Mouse (Mus musculus): Measurements from ENCODE around the gene Gm17018. TPM values are rescaled to one million over a fixed set of nuclear protein-coding genes. Genes with fewer than 3 reads are reported as not detected.

The Gm17018 gene
- polyA plus RNA-seq, 1 experiment from 2014 or later = 63.4 TPM

- DNase-seq (ENCODE audit: low spot score) (no peak), ATAC-seq (ENCODE audit: low FRiP score) (no peak)
- Histone ChIP-seq H3K4me2 (replicated peaks; ENCODE audit: low read depth, low read length) (no peak overlapping the region), H3K9ac (ENCODE audit: low read depth, low read length) (no peak overlapping the region), H3K27me3 (ENCODE audit: control insufficient read depth, insufficient read depth, low read length) (no peaks in the 10 kb centered on the region), H3K4me3 (ENCODE audit: low read depth, low read length) (no peak overlapping the region), H3K4me1 (replicated peaks; ENCODE audit: control insufficient read depth, insufficient read depth, low read length) (no peaks in the 10 kb centered on the region), H3K36me3 (ENCODE audit: control insufficient read depth, insufficient read depth, low read length) (no peaks in the 10 kb centered on the region), H3K9me3 (ENCODE audit: control insufficient read depth, low read length) (no peaks in the 10 kb centered on the region), H3K27ac (ENCODE audit: low read depth, low read length) (no peak overlapping the region)
- WGBS = 89% methylated on average over 15 of the region's 15 CpGs
Observed at GRCm38 (mm10) chr19:45530200-45530995, 30.0 kb upstream of the Gm17018 start.

GRCm38 (mm10) chr19:45531554-45531953 is 28.9 kb upstream of the Gm17018 start:
- Histone ChIP-seq H3K4me2 (replicated peaks; ENCODE audit: low read depth, low read length) (no peak overlapping the region), H3K4me3 (ENCODE audit: low read depth, low read length) (no peak overlapping the region), H3K4me1 (replicated peaks; ENCODE audit: control insufficient read depth, insufficient read depth, low read length) (no peaks in the 10 kb centered on the region), H3K36me3 (ENCODE audit: control insufficient read depth, insufficient read depth, low read length) (no peaks in the 10 kb centered on the region), H3K27ac (ENCODE audit: low read depth, low read length) (no peak overlapping the region), H3K27me3 (ENCODE audit: control insufficient read depth, insufficient read depth, low read length) (no peaks in the 10 kb centered on the region), H3K9me3 (ENCODE audit: control insufficient read depth, low read length) (no peaks in the 10 kb centered on the region), H3K9ac (ENCODE audit: low read depth, low read length) (no peak overlapping the region)
- 66% methylated on average over 6 of the region's 6 CpGs for WGBS
- ATAC-seq (ENCODE audit: low FRiP score) (no peak), DNase-seq (ENCODE audit: low spot score) (no peak)

- Histone ChIP-seq H3K4me1 (replicated peaks; ENCODE audit: control insufficient read depth, insufficient read depth, low read length) (no peaks in the 10 kb centered on the region), H3K4me3 (ENCODE audit: low read depth, low read length) (no peak overlapping the region), H3K27me3 (ENCODE audit: control insufficient read depth, insufficient read depth, low read length) (peaks cover under 1% of the 10 kb centered on the region; the same call in 1 of the 2 replicates), H3K36me3 (ENCODE audit: control insufficient read depth, insufficient read depth, low read length) (no peaks in the 10 kb centered on the region), H3K9ac (ENCODE audit: low read depth, low read length) (no peak overlapping the region), H3K27ac (ENCODE audit: low read depth, low read length) (no peak overlapping the region), H3K4me2 (replicated peaks; ENCODE audit: low read depth, low read length) (no peak overlapping the region), H3K9me3 (ENCODE audit: control insufficient read depth, low read length) (no peaks in the 10 kb centered on the region)
- no peak for DNase-seq (ENCODE audit: low spot score)
- 65% methylated on average over 7 of the region's 7 CpGs for WGBS
- no peak for ATAC-seq (ENCODE audit: low FRiP score)
Observed at GRCm38 (mm10) chr19:45533617-45534016, 26.8 kb upstream of the Gm17018 start.

GRCm38 (mm10) chr19:45535214-45535735 is 25.1 kb upstream of the Gm17018 start:
- Histone ChIP-seq H3K27me3 (ENCODE audit: control insufficient read depth, insufficient read depth, low read length) (peaks cover 8% of the 10 kb centered on the region), H3K4me3 (ENCODE audit: low read depth, low read length) (no peak overlapping the region), H3K27ac (ENCODE audit: low read depth, low read length) (no peak overlapping the region), H3K9me3 (ENCODE audit: control insufficient read depth, low read length) (no peaks in the 10 kb centered on the region), H3K9ac (ENCODE audit: low read depth, low read length) (no peak overlapping the region), H3K4me2 (replicated peaks; ENCODE audit: low read depth, low read length) (no peak overlapping the region), H3K36me3 (ENCODE audit: control insufficient read depth, insufficient read depth, low read length) (no peaks in the 10 kb centered on the region), H3K4me1 (replicated peaks; ENCODE audit: control insufficient read depth, insufficient read depth, low read length) (no peaks in the 10 kb centered on the region)
- ATAC-seq (ENCODE audit: low FRiP score) = no peak
- 82% methylated on average over 8 of the region's 8 CpGs for WGBS
- no peak for DNase-seq (ENCODE audit: low spot score)

GRCm38 (mm10) chr19:45535929-45536328 is 24.5 kb upstream of the Gm17018 start:
- H3K36me3 ChIP-seq (ENCODE audit: control insufficient read depth, insufficient read depth, low read length) = no peaks in the 10 kb centered on the region
- no peak overlapping the region for H3K27ac ChIP-seq (ENCODE audit: low read depth, low read length)
- H3K4me3 ChIP-seq (ENCODE audit: low read depth, low read length) = no peak overlapping the region
- WGBS = 63% methylated on average over 6 of the region's 6 CpGs
- 0 out of 2 replicates have a peak, but pooled peaks have one; percentile 26 for ATAC-seq (ENCODE audit: low FRiP score)
- H3K4me1 ChIP-seq (replicated peaks; ENCODE audit: control insufficient read depth, insufficient read depth, low read length) = peaks cover 1% of the 10 kb centered on the region
- no peak for DNase-seq (ENCODE audit: low spot score)
- peaks cover 14% of the 10 kb centered on the region for H3K27me3 ChIP-seq (ENCODE audit: control insufficient read depth, insufficient read depth, low read length)
- no peaks in the 10 kb centered on the region for H3K9me3 ChIP-seq (ENCODE audit: control insufficient read depth, low read length)
- H3K9ac ChIP-seq (ENCODE audit: low read depth, low read length) = no peak overlapping the region
- no peak overlapping the region for H3K4me2 ChIP-seq (replicated peaks; ENCODE audit: low read depth, low read length)

GRCm38 (mm10) chr19:45537505-45537904 is 22.9 kb upstream of the Gm17018 start:
- peaks cover 4% of the 10 kb centered on the region for H3K4me1 ChIP-seq (replicated peaks; ENCODE audit: control insufficient read depth, insufficient read depth, low read length)
- DNase-seq (ENCODE audit: low spot score) (peak; percentile 47), ATAC-seq (ENCODE audit: low FRiP score) (no peak)
- no peak overlapping the region for H3K9ac ChIP-seq (ENCODE audit: low read depth, low read length)
- H3K27ac ChIP-seq (ENCODE audit: low read depth, low read length) = no peak overlapping the region
- peaks cover 26% of the 10 kb centered on the region for H3K27me3 ChIP-seq (ENCODE audit: control insufficient read depth, insufficient read depth, low read length)
- no peak overlapping the region for H3K4me2 ChIP-seq (replicated peaks; ENCODE audit: low read depth, low read length)
- H3K4me3 ChIP-seq (ENCODE audit: low read depth, low read length) = no peak overlapping the region
- no peaks in the 10 kb centered on the region for H3K9me3 ChIP-seq (ENCODE audit: control insufficient read depth, low read length)
- 45% methylated on average over 1 of the region's 1 CpGs for whole genome bisulfite sequencing
- no peaks in the 10 kb centered on the region for H3K36me3 ChIP-seq (ENCODE audit: control insufficient read depth, insufficient read depth, low read length)

GRCm38 (mm10) chr19:45540657-45541408 is 19.6 kb upstream of the Gm17018 start:
- Histone ChIP-seq H3K27ac (ENCODE audit: low read depth, low read length) (peak overlapping the region; percentile 19; the same call in 1 of the 2 replicates), H3K9me3 (ENCODE audit: control insufficient read depth, low read length) (no peaks in the 10 kb centered on the region), H3K27me3 (ENCODE audit: control insufficient read depth, insufficient read depth, low read length) (peaks cover 46% of the 10 kb centered on the region), H3K4me2 (replicated peaks; ENCODE audit: low read depth, low read length) (peak overlapping the region; percentile 67), H3K4me3 (ENCODE audit: low read depth, low read length) (peak overlapping the region; percentile 35), H3K9ac (ENCODE audit: low read depth, low read length) (peak overlapping the region; percentile 42), H3K4me1 (replicated peaks; ENCODE audit: control insufficient read depth, insufficient read depth, low read length) (peaks cover 14% of the 10 kb centered on the region), H3K36me3 (ENCODE audit: control insufficient read depth, insufficient read depth, low read length) (no peaks in the 10 kb centered on the region)
- DNase-seq (ENCODE audit: low spot score) = no peak
- 26% methylated on average over 8 of the region's 8 CpGs for WGBS
- ATAC-seq (ENCODE audit: low FRiP score) = no peak

- under 1% methylated on average over 29 of the region's 58 CpGs for WGBS
- peak; percentile 57 for ATAC-seq (ENCODE audit: low FRiP score)
- peak overlapping the region; percentile 35 for H3K4me3 ChIP-seq (ENCODE audit: low read depth, low read length)
- peak overlapping the region; percentile 67 for H3K27ac ChIP-seq (ENCODE audit: low read depth, low read length)
- no peaks in the 10 kb centered on the region for H3K36me3 ChIP-seq (ENCODE audit: control insufficient read depth, insufficient read depth, low read length)
- H3K4me1 ChIP-seq (replicated peaks; ENCODE audit: control insufficient read depth, insufficient read depth, low read length) = peaks cover 14% of the 10 kb centered on the region
- DNase-seq (ENCODE audit: low spot score) = peak; percentile 81
- H3K9ac ChIP-seq (ENCODE audit: low read depth, low read length) = peak overlapping the region; percentile 42
- H3K27me3 ChIP-seq (ENCODE audit: control insufficient read depth, insufficient read depth, low read length) = peaks cover 50% of the 10 kb centered on the region
- peak overlapping the region; percentile 67 for H3K4me2 ChIP-seq (replicated peaks; ENCODE audit: low read depth, low read length)
- no peaks in the 10 kb centered on the region for H3K9me3 ChIP-seq (ENCODE audit: control insufficient read depth, low read length)
Observed at GRCm38 (mm10) chr19:45541409-45542041, 18.9 kb upstream of the Gm17018 start.
